Mouse (Mus musculus): ENCODE measurements around the gene Daam2. TPM values are rescaled to one million over a fixed set of nuclear protein-coding genes. Genes with fewer than 3 reads are reported as not detected.
A peak's percentile ranks its signal among the peaks of the same experiment; 100 is the strongest.

Gene Daam2
- total and polyA plus RNA-seq, 2 experiments from 2014 or later = 2.2 to 12.9 TPM

DNA sequence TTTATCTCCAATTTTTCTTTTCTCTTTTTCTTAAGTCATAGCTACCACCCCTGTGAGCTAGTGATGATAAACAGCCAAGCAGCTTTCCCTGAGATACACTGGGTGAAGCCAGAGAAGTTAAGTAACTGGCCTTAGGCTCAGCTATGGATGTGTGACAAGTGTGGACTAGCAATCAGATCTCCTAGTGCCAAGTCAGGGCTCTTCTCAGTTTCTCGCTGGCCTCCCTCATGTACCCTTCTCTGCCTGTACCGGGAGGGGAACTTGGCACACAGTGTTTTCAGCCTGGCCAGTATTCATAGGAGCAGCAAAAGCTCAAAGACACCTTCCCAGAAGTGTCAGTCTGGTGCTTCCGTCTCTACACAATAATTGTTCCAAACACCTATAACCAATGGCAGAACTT lies 140.3 kb downstream of the Daam2 start:
- Histone ChIP-seq H3K4me1 (ENCODE audit: insufficient read depth, low read length) (no peaks in the 10 kb centered on the region), H3K36me3 (ENCODE audit: insufficient read depth, low read length) (no peaks in the 10 kb centered on the region), H3K9me3 (ENCODE audit: low read length) (no peaks in the 10 kb centered on the region), H3K27ac (no peak overlapping the region), H3K27me3 (ENCODE audit: insufficient read depth, low read length) (no peaks in the 10 kb centered on the region), H3K4me2 (ENCODE audit: low read depth, low read length) (no peak overlapping the region), H3K9ac (replicated peaks; ENCODE audit: low read length) (no peak overlapping the region), H3K4me3 (ENCODE audit: low read length) (no peak overlapping the region)
- no peak for TF ChIP-seq CTCF (IDR thresholded peaks at IDR 0.05; ENCODE audit: low read depth)
- 81% methylated on average over 3 of the region's 3 CpGs for WGBS
- DNase-seq (ENCODE audit: low spot score) = no peak
- ATAC-seq = no peak

- Histone ChIP-seq H3K27ac (no peak overlapping the region), H3K9me3 (ENCODE audit: low read length) (no peaks in the 10 kb centered on the region), H3K4me3 (ENCODE audit: low read length) (no peak overlapping the region), H3K4me2 (ENCODE audit: low read depth, low read length) (no peak overlapping the region), H3K27me3 (ENCODE audit: insufficient read depth, low read length) (no peaks in the 10 kb centered on the region), H3K4me1 (ENCODE audit: insufficient read depth, low read length) (no peaks in the 10 kb centered on the region), H3K36me3 (ENCODE audit: insufficient read depth, low read length) (no peaks in the 10 kb centered on the region), H3K9ac (replicated peaks; ENCODE audit: low read length) (no peak overlapping the region)
- 82% methylated on average over 2 of the region's 2 CpGs for WGBS
- ATAC-seq (no peak), DNase-seq (ENCODE audit: low spot score) (no peak)
- no peak for TF ChIP-seq CTCF (IDR thresholded peaks at IDR 0.05; ENCODE audit: low read depth)
These were observed 141.1 kb downstream of the Daam2 start for GRCm38 (mm10) chr17:49423067-49423325.

GRCm38 (mm10) chr17:49422286-49423066 lies 141.7 kb downstream of the Daam2 start:
- Histone ChIP-seq H3K27me3 (ENCODE audit: insufficient read depth, low read length) (no peaks in the 10 kb centered on the region), H3K9ac (replicated peaks; ENCODE audit: low read length) (no peak overlapping the region), H3K4me3 (ENCODE audit: low read length) (no peak overlapping the region), H3K4me2 (ENCODE audit: low read depth, low read length) (no peak overlapping the region), H3K9me3 (ENCODE audit: low read length) (no peaks in the 10 kb centered on the region), H3K27ac (no peak overlapping the region), H3K4me1 (ENCODE audit: insufficient read depth, low read length) (no peaks in the 10 kb centered on the region), H3K36me3 (ENCODE audit: insufficient read depth, low read length) (no peaks in the 10 kb centered on the region)
- ATAC-seq = no peak
- 86% methylated on average over 3 of the region's 3 CpGs for WGBS
- no peak for DNase-seq (ENCODE audit: low spot score)
- TF ChIP-seq CTCF (IDR thresholded peaks at IDR 0.05; ENCODE audit: low read depth) = no peak

DNA sequence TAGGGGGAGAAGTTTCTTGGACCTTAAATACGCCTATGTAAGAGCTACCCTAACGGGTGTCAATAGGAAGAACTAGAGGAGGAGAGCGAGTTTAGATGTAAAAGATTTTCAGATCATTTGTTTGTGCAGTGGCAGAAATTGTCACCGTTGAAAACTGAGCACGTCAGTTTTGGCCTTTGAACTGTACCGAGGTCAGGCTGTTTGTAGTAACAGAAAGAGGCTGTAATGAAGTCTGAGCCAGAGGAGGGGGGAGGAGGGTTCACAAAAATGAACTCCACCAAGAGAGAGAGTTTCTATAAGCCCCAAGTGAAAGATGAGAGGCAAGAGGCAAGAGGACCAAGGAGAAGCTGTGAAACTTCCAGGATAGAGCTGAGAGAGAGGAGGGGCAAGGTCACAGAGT lies 144.3 kb downstream of the Daam2 start:
- Histone ChIP-seq H3K4me3 (ENCODE audit: low read length) (no peak overlapping the region), H3K4me2 (ENCODE audit: low read depth, low read length) (no peak overlapping the region), H3K27ac (no peak overlapping the region), H3K9ac (replicated peaks; ENCODE audit: low read length) (no peak overlapping the region), H3K9me3 (ENCODE audit: low read length) (no peaks in the 10 kb centered on the region), H3K4me1 (ENCODE audit: insufficient read depth, low read length) (no peaks in the 10 kb centered on the region), H3K27me3 (ENCODE audit: insufficient read depth, low read length) (no peaks in the 10 kb centered on the region), H3K36me3 (ENCODE audit: insufficient read depth, low read length) (no peaks in the 10 kb centered on the region)
- TF ChIP-seq CTCF (IDR thresholded peaks at IDR 0.05; ENCODE audit: low read depth) = no peak
- WGBS = 71% methylated on average over 6 of the region's 6 CpGs
- DNase-seq (ENCODE audit: low spot score) = no peak
- no peak for ATAC-seq

DNA sequence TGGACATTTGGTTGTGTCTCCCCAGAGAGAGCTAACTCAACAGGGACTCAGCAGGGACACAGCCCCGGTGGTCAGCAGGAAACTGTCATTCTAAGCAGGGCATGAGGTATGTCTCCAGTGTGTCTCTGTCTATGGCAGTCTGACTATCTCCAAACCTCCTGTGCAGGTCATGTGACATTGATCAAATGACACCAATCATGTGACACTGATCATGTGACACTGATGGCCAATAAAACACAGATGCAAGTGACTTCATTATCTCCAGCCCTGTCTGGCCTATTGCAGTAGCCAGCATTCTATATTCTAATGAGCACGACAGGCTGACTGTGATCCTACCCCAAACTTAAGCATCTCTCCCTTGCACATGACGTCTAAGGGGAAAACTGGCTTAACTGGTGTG lies 147.9 kb downstream of the Daam2 start:
- no peak overlapping the region for H3K27ac ChIP-seq
- WGBS = 67% methylated on average over 3 of the region's 3 CpGs
- H3K9ac ChIP-seq (replicated peaks; ENCODE audit: low read length) = no peak overlapping the region
- no peak overlapping the region for H3K4me3 ChIP-seq (ENCODE audit: low read length)
- no peak for TF ChIP-seq CTCF (IDR thresholded peaks at IDR 0.05; ENCODE audit: low read depth)
- ATAC-seq (no peak), DNase-seq (ENCODE audit: low spot score) (no peak)
- no peaks in the 10 kb centered on the region for H3K27me3 ChIP-seq (ENCODE audit: insufficient read depth, low read length)
- no peak overlapping the region for H3K4me2 ChIP-seq (ENCODE audit: low read depth, low read length)
- no peaks in the 10 kb centered on the region for H3K9me3 ChIP-seq (ENCODE audit: low read length)
- no peaks in the 10 kb centered on the region for H3K4me1 ChIP-seq (ENCODE audit: insufficient read depth, low read length)
- no peaks in the 10 kb centered on the region for H3K36me3 ChIP-seq (ENCODE audit: insufficient read depth, low read length)

- Histone ChIP-seq H3K4me2 (ENCODE audit: low read depth, low read length) (no peak overlapping the region), H3K27me3 (ENCODE audit: insufficient read depth, low read length) (no peaks in the 10 kb centered on the region), H3K9me3 (ENCODE audit: low read length) (no peaks in the 10 kb centered on the region), H3K4me3 (ENCODE audit: low read length) (no peak overlapping the region), H3K36me3 (ENCODE audit: insufficient read depth, low read length) (no peaks in the 10 kb centered on the region), H3K4me1 (ENCODE audit: insufficient read depth, low read length) (no peaks in the 10 kb centered on the region), H3K9ac (replicated peaks; ENCODE audit: low read length) (no peak overlapping the region), H3K27ac (no peak overlapping the region)
- peak; percentile 49; the same call in 1 of the 2 replicates for TF ChIP-seq CTCF (IDR thresholded peaks at IDR 0.05; ENCODE audit: low read depth)
- no peak for ATAC-seq
- WGBS = 42% methylated on average over 3 of the region's 3 CpGs
- peak; percentile 48 for DNase-seq (ENCODE audit: low spot score)
These were observed 150.6 kb downstream of the Daam2 start for GRCm38 (mm10) chr17:49413554-49413953.

GRCm38 (mm10) chr17:49412974-49413373 lies 151.2 kb downstream of the Daam2 start:
- Histone ChIP-seq H3K27ac (no peak overlapping the region), H3K4me1 (ENCODE audit: insufficient read depth, low read length) (no peaks in the 10 kb centered on the region), H3K4me3 (ENCODE audit: low read length) (no peak overlapping the region), H3K9ac (replicated peaks; ENCODE audit: low read length) (no peak overlapping the region), H3K9me3 (ENCODE audit: low read length) (no peaks in the 10 kb centered on the region), H3K4me2 (ENCODE audit: low read depth, low read length) (no peak overlapping the region), H3K27me3 (ENCODE audit: insufficient read depth, low read length) (no peaks in the 10 kb centered on the region), H3K36me3 (ENCODE audit: insufficient read depth, low read length) (no peaks in the 10 kb centered on the region)
- ATAC-seq (no peak), DNase-seq (ENCODE audit: low spot score) (no peak)
- WGBS = 79% methylated on average over 5 of the region's 5 CpGs
- no peak for TF ChIP-seq CTCF (IDR thresholded peaks at IDR 0.05; ENCODE audit: low read depth)

Other genes with a start within 250 kb of the Daam2 start
- gene Mocs1, start 136.0 kb downstream of the Daam2 start, total RNA-seq (2014; rRNA removed) = 13.6 and 18.4 TPM in 2 replicates
- 4.4 and 4.7 TPM in 2 replicates for gene Mocs1, start 136.0 kb downstream of the Daam2 start, polyA plus RNA-seq (2015; fragmentation: Nextera tagmentation; extraction: Ambion mirVana)
- 1.8 and 2.6 TPM in 2 replicates for gene Kif6, start 50.8 kb upstream of the Daam2 start, total RNA-seq (2014; rRNA removed)
- gene Kif6, start 50.8 kb upstream of the Daam2 start, polyA plus RNA-seq (2015; fragmentation: Nextera tagmentation; extraction: Ambion mirVana) = 1.5 and 2.2 TPM in 2 replicates

All from hindbrain, postnatal 0 days (tissue).